ENCODE assay signal across 9 mouse cellular contexts in the genomic region with DNA sequence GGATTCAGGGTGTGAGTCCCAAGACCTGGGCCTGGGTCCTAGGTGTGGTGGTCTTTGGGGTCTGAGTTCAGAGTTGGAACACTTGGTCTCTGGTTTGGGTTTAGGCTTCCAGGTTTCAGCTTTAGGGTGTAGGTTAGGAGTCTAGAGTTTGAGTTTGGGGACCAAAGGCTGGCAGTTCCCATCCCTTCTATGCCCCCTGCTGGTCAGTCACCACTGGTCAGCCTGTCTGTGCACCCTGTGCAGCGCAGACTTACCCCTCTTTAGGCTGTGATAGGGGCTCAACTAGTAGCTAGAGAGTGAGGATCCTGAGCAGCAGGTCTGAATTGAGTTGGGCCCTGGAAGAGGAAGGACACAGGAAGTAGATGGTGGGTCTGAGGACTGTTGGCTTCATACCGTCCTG. TPM values are rescaled to one million over a fixed set of nuclear protein-coding genes. Genes with fewer than 3 reads are reported as not detected.
A peak's percentile ranks its signal among the peaks of the same experiment; 100 is the strongest.
DNase-seq lines count a peak whose midpoint lies in the region; ATAC-seq and TF ChIP-seq lines count a peak whose summit lies in the region.
"Had no signal": no experiment of that assay in that cellular context is flagged by ENCODE, and none has a peak within 500 bp of the region (broad histone marks: within the 10 kb centered on the region; RNA-seq: fewer than 3 reads in every experiment).

No protein-coding gene starts in this region.

- 63% methylated on average over 2 of the region's 2 CpGs for WGBS in kidney, adult 2 months
- 43% methylated on average over 2 of the region's 2 CpGs for WGBS in liver, embryonic 12.5 days (ENCODE audit: insufficient replicate concordance)

- no peak overlapping the region for H3K4me2 ChIP-seq in liver, embryonic 12.5 days

- H3K4me3 ChIP-seq in kidney, adult 2 months (ENCODE audit: insufficient read depth, low read depth, low read length) = no peak overlapping the region
- H3K4me3 ChIP-seq in liver, embryonic 12.5 days = no peak overlapping the region

- no peaks in the 10 kb centered on the region for H3K27me3 ChIP-seq in kidney, adult 2 months (replicated peaks; ENCODE audit: control insufficient read depth, insufficient read depth, low read length)
- peaks cover 19% of the 10 kb centered on the region; the same call in 1 of the 2 replicates for H3K27me3 ChIP-seq in liver, embryonic 12.5 days (replicated peaks)

- H3K27ac ChIP-seq in kidney, adult 2 months (ENCODE audit: insufficient read depth, low read depth, low read length) = no peak overlapping the region
- no peak overlapping the region for H3K27ac ChIP-seq in liver, embryonic 12.5 days

- no peaks in the 10 kb centered on the region; the same call in 1 of the 2 replicates for H3K4me1 ChIP-seq in kidney, adult 2 months (ENCODE audit: control insufficient read depth, insufficient read depth, low read length)
- H3K4me1 ChIP-seq in liver, embryonic 12.5 days = peaks cover 7% of the 10 kb centered on the region

- H3K9ac ChIP-seq in liver, embryonic 12.5 days = no peak overlapping the region

- no peaks in the 10 kb centered on the region for H3K9me3 ChIP-seq in liver, embryonic 12.5 days (replicated peaks)

- no peaks in the 10 kb centered on the region for H3K36me3 ChIP-seq in kidney, adult 2 months (ENCODE audit: control insufficient read depth, insufficient read depth, low read length)
- H3K36me3 ChIP-seq in liver, embryonic 12.5 days = no peaks in the 10 kb centered on the region

- peak; percentile 35 to 60 for DNase-seq in left cerebral cortex, adult 18-20 months (ENCODE audit: low spot score in 2 of 2)
- DNase-seq in left cerebral cortex, adult 11 months (ENCODE audit: low spot score) = no peak
- DNase-seq in MN1 (ENCODE audit: low spot score) = peak; percentile 48
- DNase-seq in embryo, embryonic 11 days = peak; percentile 66
- peak; percentile 82 for DNase-seq in kidney, adult 2 months
- peak; percentile 52 for DNase-seq in retina, postnatal 1 day
- no peak for DNase-seq in Muller cell, postnatal 12 days (ENCODE audit: inconsistent ontology term)

- peak; percentile 50; the same call in 1 of the 2 replicates for ATAC-seq in liver, embryonic 12.5 days

- TF ChIP-seq POLR2A in kidney, adult 2 months (IDR thresholded peaks at IDR 0.05; ENCODE audit: low read depth, low read length) = no peak

- peak; percentile 86 for TF ChIP-seq CTCF in kidney, adult 2 months (conservative IDR thresholded peaks at IDR 0.05; ENCODE audit: insufficient read depth, insufficient read length, low read depth, low read length)

RNA-seq across cellular contexts. Expression of gene Pth1r, which starts 12.3 kb away (rescaled TPM):
- 1 to 10 TPM; 5.3 to 6.9 TPM for total RNA-seq in left cerebral cortex, adult 18-20 months (2021)
- 740 and 847 TPM in 2 replicates for polyA plus RNA-seq in kidney, adult 2 months (2012; rRNA removed)
- polyA plus RNA-seq in liver, embryonic 12.5 days (2016; fragmentation: Nextera tagmentation; extraction: Ambion mirVana) = 7.8 and 9.1 TPM in 2 replicates

RNA-seq across cellular contexts. Expression of gene Myl3, which starts 17.6 kb away (rescaled TPM):
- total RNA-seq in left cerebral cortex, adult 18-20 months (2021) = not detected
- polyA plus RNA-seq in kidney, adult 2 months (2012; rRNA removed) = 1.6 and 11.5 TPM in 2 replicates
- 0.48 and 1.6 TPM in 2 replicates for polyA plus RNA-seq in liver, embryonic 12.5 days (2016; fragmentation: Nextera tagmentation; extraction: Ambion mirVana)

RNA-seq across cellular contexts. Expression of gene Prss42, which starts 38.7 kb away (rescaled TPM):
- not detected for total RNA-seq in left cerebral cortex, adult 18-20 months (2021)
- not detected in 2 replicates for polyA plus RNA-seq in kidney, adult 2 months (2012; rRNA removed)
- not detected in 2 replicates for polyA plus RNA-seq in liver, embryonic 12.5 days (2016; fragmentation: Nextera tagmentation; extraction: Ambion mirVana)
- total RNA-seq: layer of hippocampus, adult 8-10 months had no signal

RNA-seq across cellular contexts. Expression of gene Prss44, which starts 54.5 kb away (rescaled TPM):
- not detected for total RNA-seq in left cerebral cortex, adult 18-20 months (2021)
- polyA plus RNA-seq in kidney, adult 2 months (2012; rRNA removed) = not detected in 2 replicates
- polyA plus RNA-seq in liver, embryonic 12.5 days (2016; fragmentation: Nextera tagmentation; extraction: Ambion mirVana) = not detected in 2 replicates
- total RNA-seq: layer of hippocampus, adult 8-10 months had no signal

Comparison
In these comparisons a context has a peak if more than half of its experiments do, and no peak if none do; other contexts are left out.
1. DNase-seq: peak in left cerebral cortex, adult 18-20 months (2 of 2), MN1 (single experiment), embryo, embryonic 11 days (single experiment), kidney, adult 2 months (single experiment) and retina, postnatal 1 day (single experiment); none in left cerebral cortex, adult 11 months (single experiment) and Muller cell, postnatal 12 days (single experiment).
2. RNA of gene Pth1r, which starts 12.3 kb away (polyA plus RNA-seq): 740 to 847 TPM in kidney, adult 2 months; 7.8 to 9.1 TPM in liver, embryonic 12.5 days; every median in the first group is over 10 times any median in the second.